Comparison of ENCODE assay signal across 18 mouse cellular contexts in genomic region chr5:131904478-131904877, GRCm38 (mm10).
"Had no signal": no experiment of that assay in that cellular context is flagged by ENCODE, and none has a peak within 500 bp of the region (broad histone marks: within the 10 kb centered on the region; RNA-seq: fewer than 3 reads in every experiment).

No protein-coding gene starts in this region.

- H3K4me1 ChIP-seq: liver, embryonic 13.5 days; midbrain, embryonic 12.5 days; neural tube, embryonic 12.5 days; stomach, embryonic 15.5 days had no signal

- H3K9me3 ChIP-seq: liver, embryonic 13.5 days; midbrain, embryonic 12.5 days; midbrain, embryonic 15.5 days; neural tube, embryonic 15.5 days; stomach, embryonic 15.5 days had no signal

- H3K36me3 ChIP-seq: liver, embryonic 13.5 days; midbrain, embryonic 12.5 days; midbrain, embryonic 15.5 days; neural tube, embryonic 12.5 days; neural tube, embryonic 15.5 days; stomach, embryonic 15.5 days had no signal

- H3K27me3 ChIP-seq: liver, embryonic 13.5 days; midbrain, embryonic 12.5 days; midbrain, embryonic 15.5 days; neural tube, embryonic 12.5 days; neural tube, embryonic 15.5 days; stomach, embryonic 15.5 days had no signal

- ATAC-seq: intestine, embryonic 16.5 days; midbrain, embryonic 15.5 days had no signal

- H3K27ac ChIP-seq: layer of hippocampus, adult 2 months; left cerebral cortex, adult 2 months; liver, embryonic 13.5 days; midbrain, embryonic 12.5 days; midbrain, embryonic 15.5 days; neural tube, embryonic 12.5 days; neural tube, embryonic 15.5 days; stomach, embryonic 15.5 days had no signal

- H3K4me2 ChIP-seq: liver, embryonic 13.5 days; midbrain, embryonic 12.5 days; midbrain, embryonic 15.5 days; neural tube, embryonic 12.5 days; neural tube, embryonic 15.5 days; stomach, embryonic 15.5 days had no signal

- DNase-seq: kidney, adult 9 months; layer of hippocampus, postnatal 36 days; liver, embryonic 13.5 days; lung, adult 2 months; lung, postnatal 14 days; lung, postnatal 4 days; retina, postnatal 1 day; right cerebral cortex, postnatal 25 days; spleen, adult 18-20 months; thymus, postnatal 25 days had no signal

- H3K9ac ChIP-seq: liver, embryonic 13.5 days; midbrain, embryonic 12.5 days; midbrain, embryonic 15.5 days; neural tube, embryonic 12.5 days; neural tube, embryonic 15.5 days; stomach, embryonic 15.5 days had no signal

- H3K4me3 ChIP-seq: layer of hippocampus, adult 2 months; left cerebral cortex, adult 2 months; liver, embryonic 13.5 days; midbrain, embryonic 12.5 days; midbrain, embryonic 15.5 days; neural tube, embryonic 12.5 days; neural tube, embryonic 15.5 days; stomach, embryonic 15.5 days had no signal
